Mouse (Mus musculus): ENCODE data around the gene Hras.
A peak's percentile ranks its signal among the peaks of the same experiment; 100 is the strongest.

Gene Hras

DNA sequence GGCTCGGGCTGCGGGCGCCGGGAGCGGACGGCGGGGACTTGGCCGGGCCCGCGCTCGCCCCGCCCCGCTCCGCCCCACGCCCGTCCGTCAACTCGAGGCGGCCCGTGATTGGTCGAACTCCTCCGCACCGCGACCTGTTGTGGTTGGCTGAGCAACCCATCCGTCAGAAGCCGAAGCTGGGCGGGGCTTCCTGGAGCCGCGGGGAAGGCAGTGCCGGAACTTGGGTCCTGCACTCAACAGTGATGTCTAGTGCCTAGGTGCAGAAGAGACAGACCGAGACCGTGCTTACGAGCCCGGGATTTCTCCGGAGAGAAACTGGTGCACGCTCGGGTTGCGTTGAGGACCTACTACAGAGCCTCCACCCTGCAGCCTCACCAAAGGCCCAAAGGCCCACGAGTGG is at the start of gene Hras, which contains the start of gene Lrrc56:
Gene Hras, minus strand, starts transcription at position 58 of the 400 bp plus-strand sequence.
Gene Lrrc56, plus strand, starts transcription at position 210 of the 400 bp plus-strand sequence.
- peak; percentile 95 for DNase-seq (ENCODE audit: extremely low read depth, insufficient read length, low spot score)

- no peak for DNase-seq (ENCODE audit: extremely low read depth, insufficient read length, low spot score)
These were observed 37.7 kb upstream of the Hras start for GRCm38 (mm10) chr7:141231551-141231950.

DNA sequence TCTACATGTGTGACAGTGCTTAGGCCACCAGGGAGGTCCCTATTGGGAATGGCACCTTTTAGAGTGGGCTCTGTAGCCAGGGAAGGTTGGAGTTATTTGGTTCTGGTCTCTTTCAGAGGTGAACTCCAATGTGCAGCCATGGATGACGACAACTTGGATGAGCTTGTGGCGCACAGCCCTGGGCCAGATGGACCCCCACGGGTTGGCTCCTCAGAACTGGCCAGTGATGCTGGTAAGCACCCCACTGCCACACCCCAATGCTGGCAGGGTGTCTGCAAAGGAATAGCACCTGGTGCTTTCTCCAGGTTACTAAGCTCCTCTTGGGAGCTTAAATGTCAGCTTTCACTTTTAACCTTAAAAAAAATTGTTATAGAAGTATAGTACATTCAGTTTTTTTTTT is 37.3 kb upstream of the Hras start:
- no peak for DNase-seq (ENCODE audit: extremely low read depth, insufficient read length, low spot score)

DNA sequence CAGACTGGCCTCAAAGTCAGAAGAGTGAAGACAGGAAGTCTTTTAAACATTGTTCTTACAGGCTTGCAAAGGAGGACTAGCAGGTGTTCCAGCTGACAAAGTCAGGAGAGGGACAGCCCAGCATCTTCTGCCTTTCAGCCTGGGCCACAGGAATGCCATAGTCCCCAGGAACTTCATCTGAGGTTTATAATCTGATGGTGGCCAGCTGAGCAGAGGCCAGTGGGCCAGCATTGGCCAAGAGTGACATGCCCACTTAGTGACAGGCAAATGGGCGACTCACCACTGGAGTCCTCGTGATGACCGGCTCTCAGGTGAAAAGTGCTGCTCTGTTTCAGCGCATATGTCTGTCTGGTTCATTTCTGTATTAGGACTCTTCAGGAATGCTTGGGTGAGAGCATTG is 36.8 kb upstream of the Hras start:
- DNase-seq (ENCODE audit: extremely low read depth, insufficient read length, low spot score) = no peak

DNA sequence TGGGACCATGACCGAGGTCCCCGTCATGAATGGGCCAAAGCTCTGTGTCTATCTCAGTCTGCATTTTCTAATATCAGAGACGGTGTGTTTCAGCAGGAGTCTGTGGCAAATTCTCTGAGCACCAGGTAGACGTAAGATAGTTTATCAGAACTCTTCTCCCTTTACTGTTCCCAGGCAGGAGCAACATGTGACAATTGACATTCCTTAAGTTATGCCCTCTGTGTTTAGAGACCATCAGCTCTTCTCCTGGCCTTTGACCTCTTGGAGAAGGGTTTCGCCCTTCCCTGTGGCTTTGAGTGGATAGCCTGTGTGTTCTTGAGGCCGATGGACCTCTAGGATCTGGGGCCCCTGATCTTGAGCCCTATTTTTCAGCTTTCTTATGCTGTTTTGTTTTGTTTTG is 35.9 kb upstream of the Hras start:
- DNase-seq (ENCODE audit: extremely low read depth, insufficient read length, low spot score) = no peak

GRCm38 (mm10) chr7:141228279-141229067 is 34.7 kb upstream of the Hras start, which contains the start of gene Phrf1:
Gene Phrf1, plus strand, starts transcription at chr7:141228784.
- DNase-seq (ENCODE audit: extremely low read depth, insufficient read length, low spot score) = peak; percentile 90

DNA sequence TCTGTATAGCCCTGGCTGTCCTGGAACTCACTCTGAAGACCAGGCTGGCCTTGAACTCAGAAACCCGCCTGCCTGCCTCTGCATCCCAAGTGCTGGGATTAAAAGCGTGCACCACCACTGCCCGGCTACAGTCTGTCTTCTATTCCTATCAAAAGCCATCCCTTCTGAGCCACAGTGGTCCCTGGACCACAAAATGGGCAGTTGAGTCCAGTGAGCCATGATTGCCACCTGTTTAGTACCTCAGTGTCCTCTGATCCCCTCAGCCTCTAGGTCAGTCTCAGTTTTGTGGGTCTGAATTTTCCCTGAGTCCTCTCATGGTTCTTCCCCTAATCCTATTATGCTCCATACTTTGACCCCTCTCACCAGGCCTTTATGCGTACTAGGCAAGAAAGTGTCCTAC is 34.0 kb upstream of the Hras start:
- DNase-seq (ENCODE audit: extremely low read depth, insufficient read length, low spot score) = no peak

GRCm38 (mm10) chr7:141226535-141226934 is 32.7 kb upstream of the Hras start:
- DNase-seq (ENCODE audit: extremely low read depth, insufficient read length, low spot score) = no peak

DNA sequence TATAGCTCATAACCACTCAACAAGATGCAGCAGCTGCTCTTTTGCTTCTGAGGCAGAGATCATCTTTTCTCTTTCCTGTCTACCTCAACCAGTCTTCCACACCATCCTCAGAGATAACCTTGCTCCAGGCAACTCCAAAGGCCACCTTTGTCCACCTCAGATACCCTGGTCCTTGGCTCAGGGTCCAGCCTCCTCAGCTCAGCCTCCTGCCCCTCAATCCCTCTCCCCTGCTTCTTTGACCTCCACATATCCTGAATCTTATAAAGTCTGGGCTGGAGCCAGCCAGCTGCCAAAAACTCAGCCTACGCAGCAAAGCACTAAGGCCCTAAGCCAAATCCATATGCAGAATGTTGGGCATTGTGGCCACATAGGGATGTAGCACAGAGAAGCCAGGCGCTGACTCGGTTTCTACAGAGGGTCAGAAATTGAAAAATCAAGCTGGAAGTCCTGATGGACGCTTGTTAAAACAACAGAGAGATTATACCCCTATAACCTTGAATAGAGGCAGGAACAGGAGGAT is 29.0 kb upstream of the Hras start:
- no peak for DNase-seq (ENCODE audit: extremely low read depth, insufficient read length, low spot score)

- no peak for DNase-seq (ENCODE audit: extremely low read depth, insufficient read length, low spot score)
These were observed 28.3 kb upstream of the Hras start for GRCm38 (mm10) chr7:141222126-141222467.

- peak; percentile 99 for DNase-seq (ENCODE audit: extremely low read depth, insufficient read length, low spot score)
These were observed 27.7 kb upstream of the Hras start for GRCm38 (mm10) chr7:141221249-141222125.

DNA sequence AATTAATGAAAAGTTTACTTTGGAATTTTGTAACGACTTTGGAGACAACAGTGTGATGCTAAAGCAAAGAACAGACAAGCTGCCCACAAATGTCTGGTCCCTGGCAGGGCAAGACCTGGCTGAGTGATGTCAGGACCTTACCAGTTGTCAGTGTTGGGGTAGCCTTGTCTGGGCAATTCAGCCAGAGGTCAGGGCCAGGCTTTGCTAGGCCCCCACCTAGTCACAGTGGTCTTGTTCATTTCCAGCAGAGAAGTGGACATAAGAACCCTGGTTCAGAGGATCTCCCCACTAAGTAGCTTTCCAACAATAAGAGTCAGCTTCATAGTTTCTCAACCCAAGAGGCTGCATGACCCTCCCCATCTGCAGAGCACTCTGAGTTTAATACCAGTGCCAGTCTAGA is 26.6 kb upstream of the Hras start:
- no peak for DNase-seq (ENCODE audit: extremely low read depth, insufficient read length, low spot score)

- DNase-seq (ENCODE audit: extremely low read depth, insufficient read length, low spot score) = no peak
These were observed 25.8 kb upstream of the Hras start for GRCm38 (mm10) chr7:141219558-141220099.

DNA sequence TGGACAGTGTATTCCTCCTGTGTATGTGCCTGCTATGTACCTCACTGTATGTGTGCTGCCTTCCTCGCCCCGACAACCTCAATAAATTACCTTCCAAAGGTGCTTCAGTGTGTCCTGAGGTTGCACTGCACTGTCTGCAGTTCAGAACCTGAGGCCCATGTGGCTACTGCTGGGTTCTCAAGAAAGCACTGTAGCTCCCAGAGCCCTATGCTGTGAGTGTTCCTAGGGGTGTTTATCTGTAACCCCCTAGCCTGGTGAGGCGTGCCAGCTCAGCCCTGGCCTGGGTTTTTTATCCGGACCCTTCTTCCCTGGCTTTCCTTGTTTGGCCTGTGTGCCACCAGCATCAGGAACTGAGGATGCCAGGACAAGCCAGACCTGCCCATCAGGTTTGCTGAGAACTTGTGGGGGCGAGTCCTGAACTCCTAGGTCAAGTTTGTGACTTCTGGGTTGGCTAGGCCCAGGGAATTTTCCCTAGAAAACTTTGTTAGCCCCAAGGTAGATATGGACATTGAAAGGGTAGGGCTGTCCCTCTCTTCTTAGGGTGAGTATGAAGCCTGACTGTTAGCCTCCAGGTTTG is 24.8 kb upstream of the Hras start:
- DNase-seq (ENCODE audit: extremely low read depth, insufficient read length, low spot score) = no peak

GRCm38 (mm10) chr7:141218141-141218540 is 24.3 kb upstream of the Hras start:
- DNase-seq (ENCODE audit: extremely low read depth, insufficient read length, low spot score) = no peak

- DNase-seq (ENCODE audit: extremely low read depth, insufficient read length, low spot score) = peak; percentile 26
These were observed 23.7 kb upstream of the Hras start for GRCm38 (mm10) chr7:141217343-141218013.

GRCm38 (mm10) chr7:141216894-141217293 is 23.1 kb upstream of the Hras start:
- DNase-seq (ENCODE audit: extremely low read depth, insufficient read length, low spot score) = peak; percentile 26

GRCm38 (mm10) chr7:141215880-141216733 is 22.3 kb upstream of the Hras start:
- peak; percentile 92 for DNase-seq (ENCODE audit: extremely low read depth, insufficient read length, low spot score)

GRCm38 (mm10) chr7:141215101-141215879 is 21.5 kb upstream of the Hras start, which contains the start of gene Rassf7:
Gene Rassf7, plus strand, starts transcription at chr7:141215860.
- DNase-seq (ENCODE audit: extremely low read depth, insufficient read length, low spot score) = peak; percentile 95

Data from 3134 (cell line).